In genomic region chr4:94683305-94683704, GRCm38 (mm10) we compare ENCODE assay signal across 20 mouse cellular contexts. TPM values are rescaled to one million over a fixed set of nuclear protein-coding genes. Genes with fewer than 3 reads are reported as not detected.
DNase-seq lines count a peak whose midpoint lies in the region; ATAC-seq and TF ChIP-seq lines count a peak whose summit lies in the region.
"Had no signal": no experiment of that assay in that cellular context is flagged by ENCODE, and none has a peak within 500 bp of the region (broad histone marks: within the 10 kb centered on the region; RNA-seq: fewer than 3 reads in every experiment).

No protein-coding gene starts in this region.

- ATAC-seq in lung, embryonic 15.5 days (ENCODE audit: borderline replicate concordance, extremely low read depth, low FRiP score, low TSS enrichment) = no peak
- ATAC-seq: forebrain, postnatal 0 days; liver, embryonic 12.5 days had no signal

- H3K27ac ChIP-seq in kidney, adult 2 months (ENCODE audit: insufficient read depth, low read depth, low read length) = peak overlapping the region; percentile 76
- peak overlapping the region; percentile 19; the same call in 1 of the 2 replicates for H3K27ac ChIP-seq in lung, embryonic 15.5 days
- H3K27ac ChIP-seq in hindbrain, embryonic 10.5 days = no peak overlapping the region
- H3K27ac ChIP-seq: hindbrain, embryonic 15.5 days; layer of hippocampus, adult 2 months; liver, embryonic 12.5 days; midbrain, embryonic 10.5 days had no signal

- no peaks in the 10 kb centered on the region for H3K9me3 ChIP-seq in lung, embryonic 15.5 days
- H3K9me3 ChIP-seq in hindbrain, embryonic 10.5 days = no peaks in the 10 kb centered on the region
- H3K9me3 ChIP-seq: hindbrain, embryonic 15.5 days; liver, embryonic 12.5 days; midbrain, embryonic 10.5 days had no signal

- H3K4me3 ChIP-seq in kidney, adult 2 months (ENCODE audit: insufficient read depth, low read depth, low read length) = no peak overlapping the region
- H3K4me3 ChIP-seq in lung, embryonic 15.5 days = no peak overlapping the region
- no peak overlapping the region for H3K4me3 ChIP-seq in hindbrain, embryonic 10.5 days
- H3K4me3 ChIP-seq: hindbrain, embryonic 15.5 days; layer of hippocampus, adult 2 months; liver, embryonic 12.5 days; midbrain, embryonic 10.5 days; myocyte had no signal

- 66% methylated on average over 5 of the region's 5 CpGs for WGBS in kidney, adult 2 months
- 69% methylated on average over 5 of the region's 5 CpGs for WGBS in lung, embryonic 15.5 days
- WGBS in hindbrain, embryonic 10.5 days = 86% methylated on average over 5 of the region's 5 CpGs

- no peaks in the 10 kb centered on the region for H3K4me1 ChIP-seq in kidney, adult 2 months (ENCODE audit: control insufficient read depth, insufficient read depth, low read length)
- no peaks in the 10 kb centered on the region for H3K4me1 ChIP-seq in lung, embryonic 15.5 days
- H3K4me1 ChIP-seq in hindbrain, embryonic 10.5 days (replicated peaks) = no peaks in the 10 kb centered on the region
- H3K4me1 ChIP-seq: hindbrain, embryonic 15.5 days; liver, embryonic 12.5 days; midbrain, embryonic 10.5 days had no signal

- TF ChIP-seq CTCF in kidney, adult 2 months (conservative IDR thresholded peaks at IDR 0.05; ENCODE audit: insufficient read depth, insufficient read length, low read depth, low read length) = no peak

- DNase-seq in adrenal gland, adult (ENCODE audit: inconsistent age in 2 of 2, low spot score in 1 of 2) = peak; percentile 9 to 36
- DNase-seq in adrenal gland, adult 8-10 months = no peak
- DNase-seq in heart, adult 8-10 months (ENCODE audit: low spot score) = peak; percentile 42
- peak; percentile 64 for DNase-seq in kidney, adult 2 months
- no peak for DNase-seq in spleen, postnatal 10 days (ENCODE audit: low spot score in 2 of 2)
- DNase-seq in left cerebral cortex, adult 9 months (ENCODE audit: low spot score in 2 of 2) = no peak
- DNase-seq in hindbrain, embryonic 10.5 days (ENCODE audit: low spot score) = no peak
- DNase-seq: adrenal gland, postnatal 36 days; forebrain, postnatal 0 days; gastrocnemius, postnatal 25 days had no signal

- H3K4me2 ChIP-seq in lung, embryonic 15.5 days = no peak overlapping the region
- H3K4me2 ChIP-seq: hindbrain, embryonic 15.5 days; liver, embryonic 12.5 days had no signal

- no peak overlapping the region for H3K9ac ChIP-seq in lung, embryonic 15.5 days
- H3K9ac ChIP-seq: forebrain, postnatal 0 days; hindbrain, embryonic 15.5 days; liver, embryonic 12.5 days had no signal

- H3K27me3 ChIP-seq in kidney, adult 2 months (replicated peaks; ENCODE audit: control insufficient read depth, insufficient read depth, low read length) = no peaks in the 10 kb centered on the region
- no peaks in the 10 kb centered on the region for H3K27me3 ChIP-seq in lung, embryonic 15.5 days
- H3K27me3 ChIP-seq in hindbrain, embryonic 10.5 days (ENCODE audit: insufficient read depth, poor library complexity, severe bottlenecking) = no peaks in the 10 kb centered on the region
- H3K27me3 ChIP-seq: hindbrain, embryonic 15.5 days; liver, embryonic 12.5 days had no signal

- H3K36me3 ChIP-seq in kidney, adult 2 months (ENCODE audit: control insufficient read depth, insufficient read depth, low read length) = peaks cover 4% of the 10 kb centered on the region; the same call in 1 of the 2 replicates
- H3K36me3 ChIP-seq in lung, embryonic 15.5 days = peaks cover 15% of the 10 kb centered on the region; the same call in 1 of the 2 replicates
- H3K36me3 ChIP-seq in hindbrain, embryonic 10.5 days = peaks cover 73% of the 10 kb centered on the region
- H3K36me3 ChIP-seq: liver, embryonic 12.5 days had no signal

- TF ChIP-seq POLR2A in kidney, adult 2 months (IDR thresholded peaks at IDR 0.05; ENCODE audit: low read depth, low read length) = no peak

RNA-seq across cellular contexts. Expression of gene Lrrc19, which starts 33.4 kb away (rescaled TPM):
- not detected for total RNA-seq in adrenal gland, adult 8-10 months (2022)
- total RNA-seq in heart, adult 8-10 months (2022) = not detected
- 37.0 and 47.2 TPM in 2 replicates for polyA plus RNA-seq in kidney, adult 2 months (2012; rRNA removed)
- polyA plus RNA-seq in lung, embryonic 15.5 days (2015; fragmentation: Nextera tagmentation; extraction: Ambion mirVana) = 0.45 and 0.67 TPM in 2 replicates
- polyA plus RNA-seq in hindbrain, embryonic 10.5 days (2016; fragmentation: Nextera tagmentation; extraction: Ambion mirVana) = 0.92 and 1.0 TPM in 2 replicates
- total RNA-seq: adrenal gland, postnatal 36 days; common myeloid progenitor, adult 5-6 weeks; forebrain, postnatal 0 days; gastrocnemius, postnatal 25 days; layer of hippocampus, adult 2 months; left cerebral cortex, postnatal 10 days had no signal
- polyA plus RNA-seq: myocyte; spleen, adult 2 months; testis, adult 2 months had no signal

RNA-seq across cellular contexts. Expression of gene Tek, which starts 55.8 kb away (rescaled TPM):
- 10 to 100 TPM; 36.4 to 64.0 (median 59.5) TPM for total RNA-seq in adrenal gland, adult 8-10 months (2022)
- total RNA-seq in heart, adult 8-10 months (2022) = 10 to 100 TPM; 33.1 to 36.1 (median 33.6) TPM
- 15.9 and 21.6 TPM in 2 replicates for polyA plus RNA-seq in kidney, adult 2 months (2012; rRNA removed)
- polyA plus RNA-seq in lung, embryonic 15.5 days (2015; fragmentation: Nextera tagmentation; extraction: Ambion mirVana) = 37.4 and 41.8 TPM in 2 replicates
- polyA plus RNA-seq in hindbrain, embryonic 10.5 days (2016; fragmentation: Nextera tagmentation; extraction: Ambion mirVana) = 8.8 TPM in 2 replicates

Comparison
In these comparisons a context has a peak if more than half of its experiments do, and no peak if none do; other contexts are left out.
1. DNase-seq: peak in adrenal gland, adult (2 of 2), heart, adult 8-10 months (single experiment) and kidney, adult 2 months (single experiment); none in adrenal gland, adult 8-10 months (single experiment), spleen, postnatal 10 days (0 of 2), left cerebral cortex, adult 9 months (0 of 2) and hindbrain, embryonic 10.5 days (single experiment).
2. RNA of gene Lrrc19, which starts 33.4 kb away (polyA plus RNA-seq): 37.0 to 47.2 TPM in kidney, adult 2 months; 0.92 to 1.0 TPM in hindbrain, embryonic 10.5 days and 0.45 to 0.67 TPM in lung, embryonic 15.5 days; every median in the first group is over 10 times any median in the second.